ENCODE assay signal across 7 mouse cellular contexts in genomic region chr2:151740741-151741526, GRCm38 (mm10). TPM values are rescaled to one million over a fixed set of nuclear protein-coding genes. Genes with fewer than 3 reads are reported as not detected.
A peak's percentile ranks its signal among the peaks of the same experiment; 100 is the strongest.
DNase-seq lines count a peak whose midpoint lies in the region; ATAC-seq lines count a peak whose summit lies in the region.

No protein-coding gene starts in this region.

- peak overlapping the region; percentile 89 for H3K9ac ChIP-seq in midbrain, embryonic 13.5 days (replicated peaks)

- under 1% methylated on average over 61 of the region's 61 CpGs for WGBS in embryonic facial prominence, embryonic 10.5 days
- under 1% methylated on average over 61 of the region's 61 CpGs for WGBS in limb, embryonic 10.5 days
- under 1% methylated on average over 61 of the region's 61 CpGs for WGBS in midbrain, embryonic 13.5 days

- no peaks in the 10 kb centered on the region for H3K9me3 ChIP-seq in embryonic facial prominence, embryonic 10.5 days
- no peaks in the 10 kb centered on the region for H3K9me3 ChIP-seq in limb, embryonic 10.5 days (replicated peaks)
- no peaks in the 10 kb centered on the region for H3K9me3 ChIP-seq in midbrain, embryonic 13.5 days

- H3K27ac ChIP-seq in embryonic facial prominence, embryonic 10.5 days (replicated peaks), result peak overlapping the region; percentile 86
- H3K27ac ChIP-seq in limb, embryonic 10.5 days, result peak overlapping the region; percentile 85
- peak overlapping the region; percentile 71 for H3K27ac ChIP-seq in midbrain, embryonic 13.5 days

- peak; percentile 93 for ATAC-seq in midbrain, embryonic 13.5 days

- peak; percentile 91 for DNase-seq in adrenal gland, postnatal 10 days
- DNase-seq in embryonic facial prominence, embryonic 10.5 days (ENCODE audit: low spot score), result peak; percentile 84
- DNase-seq in gonadal fat pad, adult 2 months (ENCODE audit: low read depth), result peak; percentile 23
- peak; percentile 81 for DNase-seq in kidney, adult 11 months
- DNase-seq in limb, embryonic 10.5 days (ENCODE audit: low spot score), result peak; percentile 86
- DNase-seq in spleen, adult 12 weeks (ENCODE audit: low spot score), result peak; percentile 81

- H3K27me3 ChIP-seq in embryonic facial prominence, embryonic 10.5 days (replicated peaks; ENCODE audit: low read depth, poor library complexity, severe bottlenecking), result peaks cover 13% of the 10 kb centered on the region; the same call in 1 of the 2 replicates
- 0 out of 2 replicates have a peak, but pooled peaks cover 1% of the 10 kb centered on the region for H3K27me3 ChIP-seq in limb, embryonic 10.5 days (ENCODE audit: low read depth, poor library complexity, severe bottlenecking)
- peaks cover 17% of the 10 kb centered on the region for H3K27me3 ChIP-seq in midbrain, embryonic 13.5 days

- H3K4me1 ChIP-seq in embryonic facial prominence, embryonic 10.5 days, result peaks cover 25% of the 10 kb centered on the region
- H3K4me1 ChIP-seq in limb, embryonic 10.5 days, result peaks cover 24% of the 10 kb centered on the region
- H3K4me1 ChIP-seq in midbrain, embryonic 13.5 days (replicated peaks), result peaks cover 22% of the 10 kb centered on the region

- peak overlapping the region; percentile 92 for H3K4me3 ChIP-seq in embryonic facial prominence, embryonic 10.5 days
- H3K4me3 ChIP-seq in limb, embryonic 10.5 days, result peak overlapping the region; percentile 84
- peak overlapping the region; percentile 89 for H3K4me3 ChIP-seq in midbrain, embryonic 13.5 days (replicated peaks)

- H3K4me2 ChIP-seq in midbrain, embryonic 13.5 days (replicated peaks), result peak overlapping the region; percentile 81

- H3K36me3 ChIP-seq in embryonic facial prominence, embryonic 10.5 days (replicated peaks), result no peaks in the 10 kb centered on the region
- peaks cover 2% of the 10 kb centered on the region; the same call in 1 of the 2 replicates for H3K36me3 ChIP-seq in limb, embryonic 10.5 days
- no peaks in the 10 kb centered on the region for H3K36me3 ChIP-seq in midbrain, embryonic 13.5 days

RNA-seq across cellular contexts. Expression of gene Psmf1, which starts 3.1 kb away (rescaled TPM):
- total RNA-seq in adrenal gland, postnatal 10 days (2021), result 10 to 100 TPM; 37.2 to 40.5 TPM
- 53.7 and 58.9 TPM in 2 replicates for polyA plus RNA-seq in embryonic facial prominence, embryonic 10.5 days (2016; fragmentation: Nextera tagmentation; extraction: Ambion mirVana)
- polyA plus RNA-seq in gonadal fat pad, adult 2 months (2012; rRNA removed), result 47.6 and 49.7 TPM in 2 replicates
- polyA plus RNA-seq in limb, embryonic 10.5 days (2016; fragmentation: Nextera tagmentation; extraction: Ambion mirVana), result 60.6 and 60.8 TPM in 2 replicates
- 58.2 and 60.8 TPM in 2 replicates for polyA plus RNA-seq in midbrain, embryonic 13.5 days (2015; fragmentation: Nextera tagmentation; extraction: Ambion mirVana)

RNA-seq across cellular contexts. Expression of gene Tmem74b, which starts 39.1 kb away (rescaled TPM):
- 1 to 10 TPM; 1.1 to 3.7 TPM for total RNA-seq in adrenal gland, postnatal 10 days (2021)
- polyA plus RNA-seq in embryonic facial prominence, embryonic 10.5 days (2016; fragmentation: Nextera tagmentation; extraction: Ambion mirVana), result 2.3 and 3.1 TPM in 2 replicates
- 0.09 and 0.19 TPM in 2 replicates for polyA plus RNA-seq in gonadal fat pad, adult 2 months (2012; rRNA removed)
- 2.3 and 2.8 TPM in 2 replicates for polyA plus RNA-seq in limb, embryonic 10.5 days (2016; fragmentation: Nextera tagmentation; extraction: Ambion mirVana)
- 15.1 and 16.0 TPM in 2 replicates for polyA plus RNA-seq in midbrain, embryonic 13.5 days (2015; fragmentation: Nextera tagmentation; extraction: Ambion mirVana)

Comparison
In these comparisons a context has a peak if more than half of its experiments do, and no peak if none do; other contexts are left out.
1. Peak in every context shown above with its lines: DNase-seq, ATAC-seq, H3K4me3 ChIP-seq and H3K27ac ChIP-seq.
2. DNase-seq: peak in every context shown above with its lines; median percentile 91 in adrenal gland, postnatal 10 days; 86 in limb, embryonic 10.5 days; 84 in embryonic facial prominence, embryonic 10.5 days; 81 in kidney, adult 11 months; 81 in spleen, adult 12 weeks; 23 in gonadal fat pad, adult 2 months.